Mouse (Mus musculus) adrenal gland, adult (tissue): ENCODE results near the gene Grid1.

Experiments used
- DNase-seq, 2 experiments: peaks; one replicate each; pipeline ENCODE4 v3.0.0; 2022 to 2023; ENCODE audit warnings: low spot score in 1 of 2; ENCODE audit not compliant: inconsistent age in 2 of 2

Grid1 gene

DNA sequence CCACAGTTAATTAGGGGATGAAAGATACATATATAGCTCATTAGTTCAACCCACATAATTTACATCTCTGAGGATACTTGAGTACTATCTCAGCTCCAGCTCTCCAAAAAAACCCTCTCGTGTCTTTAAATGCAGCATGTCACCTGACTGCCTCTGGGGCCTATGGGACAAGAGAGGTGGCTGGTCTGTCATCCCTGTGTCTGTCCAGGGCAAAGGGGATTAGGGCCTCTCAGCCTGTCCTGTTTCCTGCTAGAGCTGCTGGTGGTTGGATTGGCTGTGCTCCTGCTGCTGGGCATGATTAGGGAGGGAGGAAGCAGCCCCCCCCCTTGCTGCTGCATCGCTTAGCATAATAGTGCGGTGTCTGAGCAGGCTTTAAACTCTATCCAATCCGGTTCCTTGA is 88.9 kb downstream of the Grid1 start:
- DNase-seq, result no peak

DNA sequence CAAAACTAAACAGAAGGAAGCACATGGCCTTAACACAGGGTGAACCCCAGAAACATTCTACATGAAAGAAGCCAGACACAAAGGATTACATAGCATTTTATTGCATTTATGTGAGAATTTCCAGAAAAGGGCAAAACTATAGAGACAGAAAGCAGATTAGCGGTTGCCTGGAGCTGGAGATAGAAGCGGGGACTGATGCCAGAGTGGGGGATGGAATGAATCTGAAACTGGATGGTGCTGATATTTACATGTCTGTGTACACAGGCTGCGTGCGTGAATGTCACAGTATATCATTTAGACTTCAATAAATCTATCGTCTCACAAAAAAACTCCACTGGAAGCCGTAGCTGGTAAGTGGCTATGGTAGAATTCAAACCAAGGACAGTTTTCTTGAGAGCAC is 96.4 kb downstream of the Grid1 start:
- DNase-seq, result no peak

DNA sequence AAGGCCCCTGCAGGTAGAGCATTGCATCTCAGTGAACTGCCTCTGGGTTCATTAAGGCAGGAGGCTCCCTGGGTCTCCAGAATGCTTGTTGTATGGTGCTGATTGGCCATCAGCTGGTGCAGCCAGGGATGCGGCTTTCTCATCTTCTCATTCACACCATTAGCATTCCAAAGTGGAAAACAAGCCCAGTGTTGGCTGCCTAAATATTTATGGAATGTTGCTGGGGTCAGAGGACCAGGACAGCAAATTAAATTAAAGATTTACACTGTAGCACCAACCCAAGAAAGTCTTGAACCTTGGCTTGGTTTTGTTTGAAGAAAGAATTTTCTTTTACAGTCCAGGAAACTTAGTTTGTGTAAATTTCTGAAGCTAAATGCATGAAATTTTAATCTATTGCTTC is 97.2 kb downstream of the Grid1 start:
- no peak for DNase-seq

DNA sequence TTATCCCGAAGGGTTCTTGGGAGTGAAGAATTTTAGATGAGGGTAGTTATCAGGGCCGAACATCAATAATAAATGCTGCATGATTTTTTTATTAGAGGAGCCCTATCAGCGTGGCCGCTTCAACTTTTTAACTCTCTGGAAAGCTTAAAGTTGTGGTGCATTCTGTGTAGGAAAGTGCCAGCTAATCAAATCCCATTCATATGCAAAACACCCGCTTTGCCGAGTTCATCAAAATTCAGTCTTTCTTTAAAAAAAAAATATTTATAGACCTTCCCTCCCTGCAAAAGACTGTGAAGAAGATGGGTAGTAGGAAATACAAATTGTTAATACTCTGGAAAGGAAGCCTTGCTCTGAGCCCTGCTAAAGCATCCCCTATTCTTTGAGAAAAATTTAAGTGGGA is 99.3 kb downstream of the Grid1 start:
- no peak for DNase-seq

DNA sequence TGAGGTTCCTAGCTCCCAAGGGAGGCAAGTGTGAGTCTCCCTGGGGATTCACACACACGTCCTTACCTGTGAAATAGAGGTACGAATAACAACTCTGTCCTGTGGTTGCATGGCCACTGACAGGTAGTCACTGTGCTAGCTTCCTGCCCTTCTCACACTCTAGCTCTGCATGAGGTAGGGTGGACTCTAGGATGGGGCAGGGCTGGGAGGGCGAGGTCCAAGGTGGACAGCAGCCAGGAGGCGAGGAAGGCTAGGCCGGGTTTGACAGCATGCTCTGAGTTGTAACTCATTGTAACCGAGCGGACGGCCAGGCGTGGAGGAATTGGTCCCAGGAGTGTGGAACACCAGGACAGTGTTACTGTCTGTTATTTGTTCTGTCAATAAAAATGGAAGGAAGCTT is 101.4 kb downstream of the Grid1 start:
- DNase-seq, result no peak

DNA sequence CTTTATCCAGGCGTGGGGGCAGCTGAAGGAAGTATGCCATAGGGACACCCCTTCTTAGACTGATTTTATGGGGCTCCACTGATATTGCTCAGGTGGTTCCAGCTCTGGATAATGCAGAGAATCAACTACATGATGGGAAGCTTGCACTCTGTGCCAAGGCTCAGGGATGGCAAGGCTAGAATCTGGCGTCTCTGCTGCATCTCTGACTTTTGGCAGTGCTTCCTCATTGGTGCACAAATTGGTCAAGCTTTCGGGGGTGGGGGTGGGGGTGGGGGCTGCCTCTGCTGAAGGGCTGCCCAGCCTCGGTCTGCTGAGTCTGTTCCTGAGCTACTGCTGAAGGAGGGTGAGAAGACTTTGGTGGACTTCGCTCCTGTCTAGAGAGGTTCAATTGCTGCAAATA is 105.1 kb downstream of the Grid1 start:
- DNase-seq, result no peak

DNA sequence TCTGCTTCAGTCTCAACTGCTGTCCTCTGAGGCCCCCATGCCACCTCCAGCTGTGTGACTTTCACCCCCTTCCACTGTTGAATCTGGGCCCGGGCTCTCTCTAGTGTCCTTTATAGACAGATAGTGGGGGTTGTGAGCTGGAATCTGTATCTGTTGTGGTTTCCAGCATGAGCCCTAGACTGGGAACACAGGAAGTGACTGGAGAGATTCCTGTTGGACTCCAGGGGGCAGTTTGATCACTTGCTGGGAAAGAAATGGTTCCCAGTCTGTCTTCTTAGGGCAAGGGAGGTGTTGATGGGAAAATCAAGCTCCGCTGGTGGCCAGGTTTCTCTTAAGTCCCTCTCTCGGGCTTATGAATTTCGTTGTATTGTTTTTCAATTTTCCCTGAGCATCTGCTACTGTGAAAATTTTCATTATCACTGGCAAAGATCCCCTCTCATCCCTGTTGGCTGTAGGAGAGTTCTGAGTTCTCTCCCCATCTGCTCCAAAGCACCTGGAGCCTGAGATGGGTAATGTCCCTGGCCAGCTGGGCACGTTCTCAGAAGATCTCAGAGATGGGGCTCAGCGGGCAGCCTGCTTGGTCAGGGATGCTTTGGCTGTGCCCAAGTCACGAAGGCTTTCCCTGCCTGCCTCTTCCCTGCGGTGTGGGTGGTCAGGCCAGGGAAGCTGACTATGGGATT is 110.3 kb downstream of the Grid1 start:
- DNase-seq, result no peak

DNA sequence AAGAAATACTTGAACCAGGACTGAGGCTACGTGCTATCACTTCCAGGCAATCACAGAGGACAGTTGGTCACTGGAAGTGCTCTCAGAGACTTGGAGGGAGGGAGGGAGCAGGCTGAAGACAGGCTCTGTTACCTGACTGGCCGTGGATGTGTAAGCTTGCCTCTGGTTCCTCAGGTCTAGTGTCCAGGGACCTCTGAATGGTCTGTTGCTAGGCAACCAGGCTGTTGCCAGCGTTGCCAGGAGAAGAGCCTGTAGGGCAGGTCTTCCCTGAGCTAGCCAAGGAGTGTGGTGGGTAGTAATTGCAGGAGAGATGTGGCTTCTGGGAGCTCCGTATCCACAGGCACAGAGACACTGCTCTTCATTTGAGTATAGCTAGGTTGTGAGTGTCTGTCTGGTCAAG is 113.3 kb downstream of the Grid1 start:
- no peak for DNase-seq

DNA sequence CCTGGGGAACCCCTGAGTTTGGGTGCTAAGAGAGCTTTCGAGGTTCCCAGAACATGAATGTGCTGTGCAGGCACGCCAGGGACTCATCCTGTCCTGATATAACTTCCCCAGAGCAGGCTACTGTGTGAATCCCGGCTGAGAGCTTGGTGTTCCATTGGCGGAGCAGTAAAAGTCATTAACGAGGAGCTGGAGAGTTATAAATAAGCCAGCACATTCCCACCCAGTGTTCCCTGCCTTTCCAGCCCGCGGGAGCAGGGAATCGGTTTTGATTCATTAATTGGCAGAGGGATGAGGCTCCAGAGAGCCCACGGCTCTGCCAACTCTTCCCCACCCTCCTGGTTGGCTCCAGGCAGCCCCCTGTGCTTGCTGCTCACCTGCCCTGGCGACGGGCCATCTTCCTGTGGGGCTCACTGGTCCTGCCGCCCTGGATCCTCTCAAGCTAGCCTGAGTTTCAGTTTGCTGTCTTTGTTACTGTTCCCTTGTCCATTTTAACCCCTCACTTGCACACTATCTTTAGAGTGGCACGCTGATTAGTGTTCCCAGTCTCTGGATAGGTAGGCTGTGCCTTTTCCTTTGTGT is 116.4 kb downstream of the Grid1 start:
- DNase-seq, result no peak

DNA sequence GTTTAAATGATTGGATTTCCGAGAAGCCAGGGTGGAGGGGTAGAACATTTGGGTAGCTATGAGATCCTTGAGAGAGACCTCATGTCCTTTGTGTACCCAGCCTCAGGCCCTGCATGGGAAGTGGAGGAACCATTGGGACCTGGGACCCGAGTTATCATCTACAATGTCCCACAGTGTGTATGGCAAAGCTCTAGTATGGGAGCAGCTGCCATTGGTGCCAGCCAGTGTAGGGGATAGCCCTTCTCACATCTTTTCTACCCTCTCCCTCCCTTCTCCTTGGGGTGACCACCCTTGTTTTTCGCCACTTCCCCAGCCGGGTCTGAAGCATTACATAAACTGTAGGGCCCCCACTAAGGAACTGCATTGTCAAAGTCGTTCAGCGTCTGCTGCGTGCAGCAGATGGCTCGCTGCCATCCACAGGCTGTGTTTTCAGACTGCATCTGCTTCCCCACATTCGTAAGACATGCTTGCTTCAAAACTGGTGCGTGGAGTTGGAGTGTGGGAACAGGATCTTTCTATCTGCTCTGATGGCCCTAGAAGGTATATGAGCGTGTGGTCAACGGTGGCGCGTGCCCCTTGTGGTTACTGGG is 124.6 kb downstream of the Grid1 start:
- DNase-seq, result no peak

DNA sequence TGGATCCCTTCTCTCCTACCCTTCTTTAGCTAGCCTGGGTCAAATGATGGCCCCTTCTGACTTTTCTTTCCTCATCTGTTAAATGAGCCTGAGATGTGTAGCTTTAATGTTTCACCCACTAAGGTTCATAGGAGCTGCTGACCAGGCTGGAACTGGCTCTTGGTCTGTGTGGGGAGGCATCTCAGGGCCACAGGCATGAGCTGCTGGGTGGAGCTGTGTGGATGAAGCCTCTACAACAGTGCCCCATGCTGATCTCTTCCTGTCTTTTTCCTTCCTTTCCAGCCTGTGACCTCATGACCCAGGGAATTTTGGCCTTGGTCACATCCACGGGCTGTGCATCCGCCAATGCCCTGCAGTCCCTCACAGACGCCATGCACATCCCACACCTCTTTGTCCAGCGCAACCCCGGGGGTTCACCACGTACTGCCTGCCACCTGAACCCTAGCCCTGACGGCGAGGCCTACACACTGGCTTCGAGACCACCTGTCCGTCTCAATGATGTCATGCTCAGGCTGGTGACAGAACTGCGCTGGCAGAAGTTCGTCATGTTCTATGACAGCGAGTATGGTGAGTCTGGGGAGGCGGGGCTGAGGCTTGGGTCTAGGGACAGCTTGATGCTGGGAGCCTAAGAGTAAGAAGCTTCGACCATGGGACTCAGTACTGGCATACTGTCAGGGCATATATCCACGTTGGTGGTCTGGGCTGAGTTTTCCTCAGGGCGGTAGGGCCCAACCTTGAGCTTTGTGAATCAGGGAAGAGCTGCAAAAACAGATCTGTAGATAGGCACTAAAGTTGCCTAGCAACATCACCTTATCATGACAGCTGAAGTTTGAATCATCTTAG is 125.8 kb downstream of the Grid1 start:
- no peak for DNase-seq

DNA sequence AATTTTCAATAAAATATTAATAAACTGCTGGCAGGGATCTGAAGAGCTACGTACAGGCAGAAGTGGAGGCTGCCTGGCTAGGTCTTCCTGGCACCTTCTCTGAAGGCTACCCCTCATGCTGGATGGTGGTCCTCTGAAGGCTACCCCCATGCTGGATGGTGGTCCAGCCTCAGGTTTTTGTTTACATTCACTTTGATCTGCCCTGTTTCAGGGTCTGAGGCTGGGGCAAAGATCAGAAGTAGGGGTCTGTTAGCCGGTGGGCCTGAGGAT is 126.3 kb downstream of the Grid1 start:
- no peak for DNase-seq

DNA sequence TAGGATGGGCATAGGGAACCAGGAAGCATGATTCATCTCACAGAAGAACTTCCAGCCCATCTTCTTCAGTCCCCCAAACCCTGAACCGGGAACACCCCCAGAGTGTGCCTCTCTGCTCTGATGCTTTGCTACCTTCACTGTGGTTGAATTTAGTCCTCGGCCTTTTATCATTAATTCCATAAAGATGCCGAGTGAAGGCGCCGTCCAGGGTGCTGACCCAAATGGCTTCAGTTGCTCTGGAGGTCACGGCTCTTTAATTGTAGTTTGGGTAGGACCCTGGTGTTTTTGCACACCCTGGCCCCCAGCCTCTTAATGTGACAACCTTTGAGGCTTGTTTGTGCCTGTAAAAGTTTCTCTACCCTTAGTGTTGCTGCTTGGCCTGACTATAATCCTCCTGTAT is 128.3 kb downstream of the Grid1 start:
- peak in 1 of 2 experiments; percentile 31 for DNase-seq

DNA sequence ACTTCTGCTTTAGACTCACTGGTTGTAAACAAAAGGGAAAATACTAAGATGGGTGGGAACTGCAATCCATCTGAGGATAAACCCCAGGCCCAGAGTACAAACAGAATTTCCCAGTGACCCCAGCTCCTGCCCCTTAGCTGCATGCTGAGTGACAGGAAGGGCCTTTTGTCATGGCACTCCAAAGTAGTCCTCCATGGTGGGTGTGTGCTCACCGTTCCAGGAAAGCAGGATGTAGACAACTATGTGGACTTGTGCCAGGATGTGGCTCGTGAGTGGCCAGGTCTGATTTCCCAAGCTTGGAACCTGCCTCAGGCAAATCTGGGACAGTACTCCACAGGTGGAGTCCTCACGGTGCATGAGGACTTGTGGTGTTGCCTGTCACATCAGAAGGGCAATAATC is 132.4 kb downstream of the Grid1 start:
- no peak for DNase-seq

DNA sequence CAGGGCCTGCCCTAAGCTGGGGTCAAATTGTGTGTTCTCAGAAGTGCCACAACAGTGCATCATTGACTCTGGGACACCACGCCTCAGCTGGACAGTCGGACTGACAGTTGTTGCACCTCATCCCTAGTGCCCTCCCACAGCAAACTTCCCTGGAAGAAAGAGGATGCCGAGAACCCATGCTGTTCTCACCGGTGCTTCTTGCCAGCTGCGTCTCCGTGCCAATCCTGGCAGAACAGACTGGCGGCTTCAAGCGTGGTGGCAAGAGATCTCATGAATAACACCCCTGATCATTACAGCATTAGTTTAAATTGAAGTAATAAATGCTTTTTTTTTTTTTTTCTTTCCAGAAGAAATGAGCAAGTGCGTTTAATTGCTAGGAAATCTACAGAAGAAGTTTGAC is 133.7 kb downstream of the Grid1 start:
- DNase-seq, result no peak

DNA sequence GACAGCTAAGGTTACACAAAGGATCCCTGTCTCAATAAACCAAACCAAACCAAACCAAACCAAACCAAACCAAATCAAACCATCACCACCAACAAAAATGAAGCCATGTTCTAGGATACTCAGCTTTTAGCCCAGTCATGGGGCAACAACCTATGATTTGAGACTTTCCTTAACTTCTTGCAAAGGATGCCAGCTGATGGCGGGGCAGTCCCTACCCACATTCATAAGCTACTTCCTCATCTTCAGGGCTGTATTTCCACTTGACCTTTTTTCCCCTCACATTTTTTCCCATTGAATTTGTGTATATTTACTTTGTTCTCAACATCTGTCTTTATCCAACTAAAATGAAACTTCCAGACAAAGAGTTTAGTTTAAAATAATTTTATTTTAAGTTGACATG is 135.8 kb downstream of the Grid1 start:
- no peak for DNase-seq

DNA sequence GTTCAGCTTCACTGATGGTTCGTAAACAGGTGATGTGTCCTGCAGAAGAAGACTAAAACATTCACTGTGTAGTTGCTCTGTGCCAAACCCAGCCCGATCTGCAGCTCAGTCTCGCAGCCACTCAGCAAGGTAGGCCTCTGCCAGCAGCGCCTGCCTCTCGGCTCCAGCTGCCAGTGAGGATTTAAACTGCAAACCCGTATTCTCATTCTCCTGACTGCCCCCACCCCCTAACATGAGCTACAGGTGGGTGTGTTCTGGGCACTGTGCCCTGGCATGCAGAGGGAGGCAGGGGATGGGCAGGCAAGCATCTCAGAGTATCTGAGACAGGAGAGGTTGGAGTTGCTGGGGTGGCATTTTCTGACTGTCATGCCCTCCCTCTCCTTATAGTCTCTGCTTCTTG is 140.3 kb downstream of the Grid1 start:
- no peak for DNase-seq

DNA sequence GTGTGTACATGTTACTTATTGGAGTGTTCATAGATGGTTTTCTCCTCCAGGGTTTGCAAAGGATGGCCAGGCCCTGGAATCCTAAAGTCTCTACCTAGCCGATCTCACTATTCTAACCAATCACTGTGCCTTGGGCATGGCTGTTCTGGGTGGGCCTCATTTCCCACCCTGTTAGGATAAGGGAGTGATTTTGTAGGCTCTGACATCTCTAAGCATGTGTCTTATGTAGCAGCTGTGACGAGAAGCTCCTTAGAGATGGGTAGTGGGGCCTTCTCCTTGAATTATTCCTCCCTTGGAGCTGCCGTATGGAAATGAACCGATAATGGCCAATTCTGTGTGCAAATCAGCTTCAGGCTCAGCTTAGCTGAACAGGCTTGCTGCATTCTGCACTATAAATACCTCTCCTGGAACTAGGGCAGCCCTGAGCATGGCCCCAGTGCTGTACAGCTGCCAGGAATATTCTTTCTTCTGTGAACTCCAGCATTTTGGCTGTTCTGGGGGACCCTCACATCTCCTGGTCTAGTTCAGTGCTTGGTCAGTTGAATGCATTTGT is 143.8 kb downstream of the Grid1 start:
- DNase-seq, result no peak

DNA sequence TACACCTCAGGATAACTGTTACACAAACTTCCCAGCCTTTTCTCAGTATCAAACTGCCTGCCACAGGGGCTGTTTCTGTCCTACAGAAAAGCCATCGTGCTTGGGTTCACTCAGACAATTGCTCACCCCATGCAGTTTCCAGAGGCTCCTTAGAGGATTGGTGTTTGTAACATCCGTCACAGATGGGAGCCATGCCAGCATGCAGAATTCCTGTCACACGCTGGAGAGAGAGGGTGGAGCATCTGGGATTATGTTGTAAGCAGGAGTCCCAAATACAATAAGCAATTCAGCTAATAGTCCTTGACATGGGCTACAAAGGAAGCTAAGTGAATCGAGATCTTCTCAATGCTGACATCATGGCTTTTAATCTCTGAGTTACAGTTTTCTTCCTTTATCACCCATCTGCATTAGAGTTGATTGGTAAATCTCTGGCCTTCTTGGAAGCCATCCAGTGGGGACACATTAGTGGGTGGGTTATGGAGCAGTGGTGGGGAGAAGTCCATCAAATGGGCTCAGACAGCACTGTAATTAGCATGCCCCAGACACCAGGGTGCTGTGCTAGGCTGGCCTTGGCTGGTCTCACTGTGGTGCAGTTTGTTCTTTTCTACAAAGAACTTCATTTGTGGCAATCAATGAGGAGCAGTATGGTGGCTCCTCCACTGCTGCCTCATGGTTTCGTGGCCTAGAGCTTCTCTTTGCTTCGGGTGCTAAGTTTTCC is 149.4 kb downstream of the Grid1 start:
- DNase-seq, result peak in 1 of 2 experiments; percentile 25

DNA sequence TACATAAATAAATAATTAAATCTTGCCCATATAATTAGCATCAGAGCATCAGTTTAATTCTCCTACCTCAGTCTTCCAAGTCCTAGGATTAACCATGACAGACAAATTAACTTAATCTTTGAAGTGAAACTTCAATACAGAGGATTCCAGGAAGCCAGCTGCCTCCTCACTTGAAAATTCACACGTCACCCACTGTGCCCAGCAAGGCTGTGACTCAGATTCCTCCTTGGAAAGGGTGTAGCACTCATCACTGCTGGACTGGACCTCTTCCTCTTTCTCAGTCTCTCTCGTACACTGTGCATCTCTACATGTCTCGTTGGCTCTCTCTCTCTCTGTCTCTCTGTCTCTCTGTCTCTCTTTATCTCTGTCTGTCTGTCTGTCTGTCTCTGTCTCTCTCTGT is 153.0 kb downstream of the Grid1 start:
- no peak for DNase-seq

DNA sequence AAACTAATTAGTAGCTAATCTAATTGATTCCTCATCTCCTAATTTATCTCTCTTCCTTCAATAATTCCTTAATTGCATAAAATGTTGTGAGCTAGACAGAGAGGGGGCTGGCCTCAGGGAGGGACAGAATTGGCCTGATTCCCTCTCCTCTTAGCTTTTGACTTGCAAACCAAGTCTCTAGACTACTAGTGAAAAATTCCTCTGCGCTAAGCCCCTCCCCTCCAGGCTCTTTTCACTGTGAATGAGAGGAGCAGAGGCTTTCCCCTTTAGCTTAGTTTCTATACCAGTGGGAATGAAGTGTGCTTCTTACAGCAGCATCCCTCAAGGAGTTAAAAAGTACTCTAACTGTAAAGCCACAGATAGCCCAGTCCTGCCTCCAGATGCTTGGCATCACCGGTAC is 160.8 kb downstream of the Grid1 start:
- DNase-seq, result no peak
